Mouse (Mus musculus): ENCODE measurements around the gene Siah3. TPM values are rescaled to one million over a fixed set of nuclear protein-coding genes. Genes with fewer than 3 reads are reported as not detected.

The Siah3 gene
- total RNA-seq, 2 experiments from 2014 or later = 0.07 TPM; not detected in 1

Other genes starting within 250 kb of the Siah3 start
- not detected for gene Cpb2, start 213.7 kb upstream of the Siah3 start, total RNA-seq (2021)
- gene Zc3h13, start 171.6 kb upstream of the Siah3 start, total RNA-seq (2021) = 10 to 100 TPM; 23.6 to 25.4 TPM
- not detected for gene Spert, start 137.1 kb downstream of the Siah3 start, total RNA-seq (2021)
- gene Erich6b, start 186.3 kb downstream of the Siah3 start, total RNA-seq (2021) = not detected